Mouse (Mus musculus): ENCODE results near the gene Daam1. TPM values are rescaled to one million over a fixed set of nuclear protein-coding genes. Genes with fewer than 3 reads are reported as not detected.

Gene Daam1
- polyA plus RNA-seq, 1 experiment from 2014 or later, result 7.4 TPM

DNA sequence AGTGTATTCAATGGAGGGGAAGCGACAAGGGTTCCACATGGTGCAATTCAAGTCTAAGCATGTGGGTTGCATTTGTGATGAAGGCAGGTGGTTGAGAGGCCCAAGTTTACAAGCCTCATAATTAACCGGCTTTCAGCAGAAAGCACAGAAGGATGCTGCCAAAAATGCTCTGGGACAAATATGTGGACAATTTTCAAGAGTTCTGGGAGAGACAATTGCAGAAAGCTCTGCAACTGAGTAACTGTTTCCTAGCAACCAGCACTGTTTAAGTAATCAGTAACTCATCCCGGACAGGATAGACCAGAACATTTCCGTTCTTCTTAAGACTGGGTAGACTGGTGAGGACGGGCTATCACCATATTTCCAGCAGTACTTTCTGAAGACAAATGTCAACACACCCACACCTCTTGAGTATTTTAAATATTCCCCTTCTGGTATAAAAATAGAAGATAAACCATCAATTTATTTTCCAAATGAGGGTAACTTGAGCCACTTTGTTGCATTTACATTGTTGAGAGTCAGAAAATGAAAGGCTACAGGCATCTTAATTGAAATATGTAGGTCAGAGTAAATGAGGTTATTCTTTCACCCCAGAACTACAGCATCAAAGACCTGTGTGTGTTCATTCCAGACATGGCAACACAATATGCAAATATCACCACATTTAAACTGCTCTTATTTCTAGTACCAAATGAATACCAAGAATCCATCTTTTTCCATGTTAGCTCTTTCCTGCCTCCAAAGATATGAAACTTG lies 123.5 kb downstream of the Daam1 start:
- no peak overlapping the region for H3K27ac ChIP-seq (replicated peaks)
- H3K36me3 ChIP-seq (replicated peaks), result peaks cover 42% of the 10 kb centered on the region
- no peaks in the 10 kb centered on the region for H3K9me3 ChIP-seq
- no peaks in the 10 kb centered on the region for H3K27me3 ChIP-seq (replicated peaks; ENCODE audit: low read depth, poor library complexity, severe bottlenecking)
- WGBS, result 84% methylated on average over 5 of the region's 5 CpGs
- DNase-seq (ENCODE audit: low spot score), result no peak
- H3K4me3 ChIP-seq, result no peak overlapping the region
- peaks cover 17% of the 10 kb centered on the region for H3K4me1 ChIP-seq

DNA sequence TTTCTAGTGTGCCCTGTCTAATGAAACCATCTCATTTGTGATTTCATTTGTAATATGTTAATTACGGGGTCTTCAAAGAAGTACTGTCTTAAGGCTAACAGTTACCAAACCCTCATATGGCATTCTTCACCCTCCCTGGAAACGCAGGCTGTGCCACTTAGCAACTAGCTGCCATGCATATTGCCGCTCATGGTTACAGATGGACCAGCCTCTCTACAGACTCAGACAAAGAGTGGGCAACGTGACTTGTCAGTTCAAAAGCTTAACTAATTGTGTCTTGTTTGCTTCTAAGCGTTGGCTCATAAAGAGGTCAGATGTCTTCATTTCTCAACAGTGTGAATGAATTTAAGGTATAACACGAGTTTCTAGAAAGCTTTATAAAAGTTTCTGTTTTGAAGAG lies 126.1 kb downstream of the Daam1 start:
- no peaks in the 10 kb centered on the region for H3K27me3 ChIP-seq (replicated peaks; ENCODE audit: low read depth, poor library complexity, severe bottlenecking)
- no peak overlapping the region for H3K4me3 ChIP-seq
- H3K4me1 ChIP-seq, result peaks cover 17% of the 10 kb centered on the region
- peaks cover 38% of the 10 kb centered on the region for H3K36me3 ChIP-seq (replicated peaks)
- no peak for DNase-seq (ENCODE audit: low spot score)
- no peaks in the 10 kb centered on the region for H3K9me3 ChIP-seq
- no peak overlapping the region for H3K27ac ChIP-seq (replicated peaks)
- 78% methylated on average over 6 of the region's 6 CpGs for WGBS

DNA sequence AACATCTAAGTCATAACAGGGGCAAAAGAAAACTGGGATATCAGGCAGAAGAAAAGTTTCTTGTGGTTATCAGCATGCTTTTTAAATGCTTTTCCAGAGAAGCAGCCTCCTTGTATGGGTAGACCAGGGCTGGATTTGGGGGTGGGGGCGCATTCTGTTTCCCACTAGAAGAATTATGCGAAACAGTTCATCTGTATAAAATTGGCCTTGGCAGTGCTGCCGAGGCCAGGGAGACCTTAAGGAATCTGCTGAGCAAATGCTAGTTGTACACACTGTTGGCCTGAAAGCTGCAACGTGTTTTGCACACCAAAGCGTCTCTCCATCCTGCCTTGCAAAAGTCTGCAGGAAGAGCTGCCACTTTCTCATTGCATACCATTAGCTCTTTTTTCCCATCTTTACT lies 126.6 kb downstream of the Daam1 start:
- H3K36me3 ChIP-seq (replicated peaks), result peaks cover 36% of the 10 kb centered on the region
- H3K9me3 ChIP-seq, result no peaks in the 10 kb centered on the region
- no peak overlapping the region for H3K4me3 ChIP-seq
- H3K4me1 ChIP-seq, result peaks cover 17% of the 10 kb centered on the region
- H3K27ac ChIP-seq (replicated peaks), result no peak overlapping the region
- no peak for DNase-seq (ENCODE audit: low spot score)
- no peaks in the 10 kb centered on the region for H3K27me3 ChIP-seq (replicated peaks; ENCODE audit: low read depth, poor library complexity, severe bottlenecking)
- 67% methylated on average over 5 of the region's 5 CpGs for WGBS

DNA sequence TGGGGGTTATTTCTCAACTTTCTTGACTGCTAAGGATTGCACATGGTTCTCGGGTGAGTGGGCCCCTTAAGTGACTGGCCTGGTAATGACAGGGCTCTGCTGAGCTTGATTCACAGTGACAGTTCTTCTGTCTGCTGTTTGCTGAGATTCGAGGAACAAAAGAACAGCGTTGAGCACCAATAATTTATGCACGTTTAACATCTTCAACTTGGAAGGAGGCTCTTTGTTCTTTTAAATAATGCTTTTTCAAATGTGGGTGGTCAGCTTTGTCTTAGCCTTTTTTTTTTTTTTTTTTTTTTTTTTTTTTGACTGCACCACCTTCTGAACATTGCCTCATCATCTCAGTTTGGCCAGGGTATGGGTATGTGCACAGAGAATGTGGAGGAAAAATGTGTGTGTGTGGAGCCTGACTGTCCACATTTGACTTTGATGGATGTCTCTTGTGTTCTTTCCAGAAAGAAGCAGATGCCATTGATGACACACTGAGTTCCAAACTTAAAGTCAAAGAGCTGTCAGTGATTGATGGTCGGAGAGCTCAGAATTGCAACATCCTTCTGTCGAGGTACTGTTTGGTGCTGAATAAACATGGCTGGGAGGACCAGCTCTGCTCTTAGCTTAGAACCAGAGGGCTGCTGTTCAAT lies 128.6 kb downstream of the Daam1 start:
- 58% methylated on average over 6 of the region's 6 CpGs for WGBS
- Histone ChIP-seq H3K27me3 (replicated peaks; ENCODE audit: low read depth, poor library complexity, severe bottlenecking) (no peaks in the 10 kb centered on the region), H3K4me3 (no peak overlapping the region), H3K4me1 (peaks cover 12% of the 10 kb centered on the region; the same call in 1 of the 2 replicates), H3K9me3 (no peaks in the 10 kb centered on the region), H3K27ac (replicated peaks) (no peak overlapping the region), H3K36me3 (replicated peaks) (peaks cover 27% of the 10 kb centered on the region)
- DNase-seq (ENCODE audit: low spot score), result no peak

DNA sequence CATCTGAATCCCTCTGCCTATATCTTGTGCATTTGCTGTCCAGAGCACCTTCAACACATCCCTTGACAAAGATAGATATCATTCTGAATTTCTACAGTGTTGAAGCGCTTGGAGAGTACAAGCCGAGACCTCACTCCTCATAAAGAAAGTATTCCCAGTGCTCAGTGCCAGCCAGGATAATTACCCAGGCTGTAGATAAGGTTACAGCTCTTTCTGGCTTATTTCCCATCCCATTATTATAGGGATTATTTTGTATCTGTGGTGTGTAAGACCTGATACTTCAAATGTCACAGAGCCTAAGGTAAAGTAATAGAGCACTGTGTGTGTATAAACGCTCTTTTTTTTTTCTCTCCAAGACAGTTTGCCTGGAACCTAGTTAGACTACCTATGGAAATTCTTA lies 130.8 kb downstream of the Daam1 start:
- Histone ChIP-seq H3K36me3 (replicated peaks) (peaks cover 27% of the 10 kb centered on the region), H3K4me1 (peaks cover 12% of the 10 kb centered on the region; the same call in 1 of the 2 replicates), H3K27ac (replicated peaks) (no peak overlapping the region), H3K9me3 (no peaks in the 10 kb centered on the region), H3K4me3 (no peak overlapping the region), H3K27me3 (replicated peaks; ENCODE audit: low read depth, poor library complexity, severe bottlenecking) (no peaks in the 10 kb centered on the region)
- WGBS, result 96% methylated on average over 3 of the region's 3 CpGs
- DNase-seq (ENCODE audit: low spot score), result no peak

DNA sequence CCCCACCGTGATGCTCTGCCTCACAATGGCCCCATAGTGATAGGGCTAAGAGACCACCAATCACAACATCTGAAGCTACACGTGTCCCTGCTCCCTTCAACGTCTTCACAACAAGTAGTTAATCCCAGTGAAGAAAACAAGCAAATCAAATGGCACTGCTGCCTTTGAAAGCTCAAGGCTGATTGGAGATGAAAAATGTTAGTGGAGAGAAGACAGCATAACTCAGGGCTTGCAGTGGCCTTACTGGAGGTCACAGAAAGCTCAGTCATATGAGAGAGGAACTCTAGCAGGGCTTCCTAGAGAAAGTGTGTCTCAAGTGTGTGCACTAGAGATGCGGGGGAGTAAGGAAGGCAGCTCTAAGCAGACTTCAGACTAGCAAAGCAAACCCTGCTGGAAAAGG lies 131.7 kb downstream of the Daam1 start:
- Histone ChIP-seq H3K27me3 (replicated peaks; ENCODE audit: low read depth, poor library complexity, severe bottlenecking) (no peaks in the 10 kb centered on the region), H3K27ac (replicated peaks) (no peak overlapping the region), H3K4me3 (no peak overlapping the region), H3K36me3 (replicated peaks) (peaks cover 26% of the 10 kb centered on the region), H3K9me3 (no peaks in the 10 kb centered on the region), H3K4me1 (peaks cover 11% of the 10 kb centered on the region; the same call in 1 of the 2 replicates)
- 72% methylated on average over 4 of the region's 4 CpGs for WGBS
- no peak for DNase-seq (ENCODE audit: low spot score)

DNA sequence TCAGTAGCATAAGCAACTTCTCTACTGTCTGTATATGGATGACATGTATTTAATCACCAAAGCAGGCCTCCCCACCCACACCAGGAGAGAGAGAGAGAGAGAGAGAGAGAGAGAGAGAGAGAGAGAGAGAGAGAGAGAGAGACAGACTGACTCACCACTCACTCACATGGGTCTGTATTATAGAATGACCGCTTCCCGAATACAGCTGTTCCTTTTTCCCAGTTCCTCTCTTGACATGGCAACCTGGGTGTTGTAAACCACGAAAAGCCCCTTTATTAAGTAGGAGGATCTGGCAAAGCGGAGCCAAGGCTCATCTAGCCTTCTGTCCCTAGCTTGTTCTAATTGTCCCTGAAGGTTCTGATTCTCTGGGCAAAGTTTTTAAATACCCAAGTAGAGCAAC lies 137.7 kb downstream of the Daam1 start:
- Histone ChIP-seq H3K36me3 (replicated peaks) (peaks cover 29% of the 10 kb centered on the region), H3K27me3 (replicated peaks; ENCODE audit: low read depth, poor library complexity, severe bottlenecking) (no peaks in the 10 kb centered on the region), H3K9me3 (no peaks in the 10 kb centered on the region), H3K4me3 (no peak overlapping the region), H3K4me1 (peaks cover 15% of the 10 kb centered on the region), H3K27ac (replicated peaks) (no peak overlapping the region)
- WGBS, result 87% methylated on average over 4 of the region's 4 CpGs
- DNase-seq (ENCODE audit: low spot score), result no peak

DNA sequence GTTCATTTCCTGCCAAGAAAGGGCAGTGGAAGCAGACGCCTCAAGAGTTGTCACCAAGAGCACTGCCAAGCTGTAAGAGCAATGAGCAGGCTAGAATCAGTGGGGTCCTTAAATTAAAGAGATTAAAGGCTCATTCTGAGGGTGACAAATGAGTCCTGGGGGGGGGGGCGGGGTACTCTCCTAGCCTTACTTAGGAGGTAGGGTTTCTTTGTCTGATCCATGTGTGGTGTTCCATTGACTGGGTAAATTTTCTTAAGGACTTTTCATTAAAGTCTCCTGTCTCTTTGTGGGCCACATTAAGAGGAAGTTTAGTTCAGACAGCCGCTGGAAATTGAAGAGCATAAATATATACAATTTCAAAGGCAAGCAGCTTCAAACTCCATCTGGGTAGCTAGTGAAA lies 138.1 kb downstream of the Daam1 start:
- no peak overlapping the region for H3K4me3 ChIP-seq
- no peak for DNase-seq (ENCODE audit: low spot score)
- WGBS, result 53% methylated on average over 3 of the region's 3 CpGs

DNA sequence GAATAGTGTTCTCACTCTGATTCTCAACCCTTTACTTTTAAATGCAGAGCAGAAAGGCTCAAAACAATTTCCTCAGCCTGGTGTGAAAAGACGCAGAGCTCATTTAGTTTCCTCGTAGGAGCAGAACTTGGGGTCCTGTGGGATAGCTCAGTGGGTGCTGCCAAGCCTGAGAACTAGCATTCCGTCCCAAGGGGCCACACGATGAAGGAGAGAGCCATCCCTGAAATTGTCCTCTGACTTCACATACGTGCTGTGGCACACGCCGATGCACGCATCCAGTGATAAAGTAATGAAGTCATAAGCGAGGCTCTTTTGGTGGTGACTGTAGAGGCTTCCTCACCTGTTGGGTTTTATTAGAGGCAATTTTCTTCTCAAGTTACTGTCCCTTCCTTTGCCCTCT lies 138.6 kb downstream of the Daam1 start:
- H3K27me3 ChIP-seq (replicated peaks; ENCODE audit: low read depth, poor library complexity, severe bottlenecking), result no peaks in the 10 kb centered on the region
- H3K27ac ChIP-seq (replicated peaks), result no peak overlapping the region

More for the DNA sequence above, 138.1 kb downstream of the Daam1 start:
- H3K36me3 ChIP-seq (replicated peaks), result peaks cover 31% of the 10 kb centered on the region
- H3K27me3 ChIP-seq (replicated peaks; ENCODE audit: low read depth, poor library complexity, severe bottlenecking), result no peaks in the 10 kb centered on the region
- H3K27ac ChIP-seq (replicated peaks), result no peak overlapping the region
- H3K4me1 ChIP-seq, result peaks cover 15% of the 10 kb centered on the region
- H3K9me3 ChIP-seq, result no peaks in the 10 kb centered on the region

DNA sequence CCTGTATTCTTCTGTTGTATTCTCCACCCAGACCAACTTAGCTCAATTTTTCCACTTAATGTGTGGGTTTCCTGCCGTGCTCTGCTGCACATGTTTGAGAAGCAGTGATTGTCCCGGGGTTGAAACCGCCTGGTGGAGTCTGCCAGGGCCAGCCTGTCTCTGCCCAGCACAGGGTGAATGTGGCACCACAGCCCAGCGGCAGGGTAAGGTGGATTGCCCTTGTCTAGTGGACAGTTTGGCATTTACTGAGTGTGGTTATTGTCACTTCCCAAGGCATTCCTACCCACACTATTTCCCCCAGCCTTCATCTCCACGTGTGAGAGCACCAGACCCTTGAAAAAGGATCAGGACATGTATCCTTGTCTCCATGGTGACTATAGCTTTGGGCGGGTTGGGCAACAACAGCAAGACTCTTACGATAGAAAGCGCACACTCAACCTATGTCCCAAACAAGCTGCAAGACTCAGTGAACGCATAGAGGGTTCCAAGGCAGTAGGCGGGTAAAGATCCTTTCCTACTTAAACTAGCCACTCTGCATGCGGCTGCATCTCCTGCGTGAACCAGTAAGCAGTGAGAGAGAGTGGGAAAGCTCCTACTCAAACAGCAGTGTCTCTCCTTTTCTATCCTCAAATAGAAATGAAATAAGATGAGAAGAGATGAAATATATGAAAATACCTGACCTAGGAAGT lies 139.2 kb downstream of the Daam1 start:
- no peak for DNase-seq (ENCODE audit: low spot score)
- Histone ChIP-seq H3K4me3 (no peak overlapping the region), H3K27ac (replicated peaks) (no peak overlapping the region), H3K4me1 (peaks cover 15% of the 10 kb centered on the region), H3K36me3 (replicated peaks) (peaks cover 33% of the 10 kb centered on the region), H3K27me3 (replicated peaks; ENCODE audit: low read depth, poor library complexity, severe bottlenecking) (no peaks in the 10 kb centered on the region), H3K9me3 (no peaks in the 10 kb centered on the region)
- WGBS, result 85% methylated on average over 12 of the region's 12 CpGs

More for the DNA sequence above, 138.6 kb downstream of the Daam1 start:
- no peak for DNase-seq (ENCODE audit: low spot score)
- Histone ChIP-seq H3K36me3 (replicated peaks) (peaks cover 31% of the 10 kb centered on the region), H3K4me3 (no peak overlapping the region), H3K9me3 (no peaks in the 10 kb centered on the region), H3K4me1 (peaks cover 15% of the 10 kb centered on the region)
- WGBS, result 84% methylated on average over 9 of the region's 9 CpGs

DNA sequence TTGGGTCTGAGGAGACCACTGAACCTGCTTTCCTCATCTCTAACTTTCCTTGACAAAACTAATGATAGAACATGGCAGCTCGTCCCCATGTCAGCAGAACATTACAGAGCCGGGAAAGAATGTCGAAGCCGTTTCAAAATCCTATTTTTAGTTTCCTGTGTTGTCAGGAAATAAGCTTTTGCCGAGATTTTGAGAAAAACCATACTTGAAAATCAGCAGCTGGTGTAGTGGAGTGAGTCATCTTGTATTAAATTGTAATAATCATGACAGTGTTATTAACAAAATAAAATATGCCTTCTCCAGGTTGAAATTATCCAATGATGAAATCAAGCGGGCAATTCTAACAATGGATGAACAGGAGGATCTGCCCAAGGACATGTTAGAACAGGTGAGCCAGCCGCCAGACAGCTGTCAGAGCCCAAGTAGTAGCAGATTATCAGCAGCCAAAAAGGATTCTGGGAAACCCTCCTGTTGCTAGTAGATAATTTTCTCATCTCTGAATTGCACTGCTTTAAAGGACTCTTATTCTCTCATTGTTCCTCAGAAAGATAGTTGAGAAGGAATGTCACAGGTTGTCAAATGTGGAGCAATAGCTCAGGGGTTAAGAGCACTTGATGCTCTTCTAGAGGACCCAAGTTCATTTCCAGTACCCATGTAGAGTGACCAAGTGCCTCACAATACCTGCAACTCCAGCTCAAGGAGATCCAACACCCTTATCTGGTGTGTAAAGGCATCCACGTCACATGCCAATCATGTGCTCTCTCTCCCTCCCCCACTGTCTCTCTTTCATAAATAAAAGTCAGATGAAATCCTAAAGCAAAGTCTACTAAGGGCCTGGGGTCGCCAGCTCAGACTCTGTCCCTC lies 140.1 kb downstream of the Daam1 start:
- no peak overlapping the region for H3K4me3 ChIP-seq
- no peak for DNase-seq (ENCODE audit: low spot score)
- H3K27ac ChIP-seq (replicated peaks), result no peak overlapping the region
- peaks cover 42% of the 10 kb centered on the region for H3K36me3 ChIP-seq (replicated peaks)
- H3K4me1 ChIP-seq, result peaks cover 21% of the 10 kb centered on the region
- H3K27me3 ChIP-seq (replicated peaks; ENCODE audit: low read depth, poor library complexity, severe bottlenecking), result no peaks in the 10 kb centered on the region
- WGBS, result 82% methylated on average over 9 of the region's 9 CpGs
- H3K9me3 ChIP-seq, result no peaks in the 10 kb centered on the region

DNA sequence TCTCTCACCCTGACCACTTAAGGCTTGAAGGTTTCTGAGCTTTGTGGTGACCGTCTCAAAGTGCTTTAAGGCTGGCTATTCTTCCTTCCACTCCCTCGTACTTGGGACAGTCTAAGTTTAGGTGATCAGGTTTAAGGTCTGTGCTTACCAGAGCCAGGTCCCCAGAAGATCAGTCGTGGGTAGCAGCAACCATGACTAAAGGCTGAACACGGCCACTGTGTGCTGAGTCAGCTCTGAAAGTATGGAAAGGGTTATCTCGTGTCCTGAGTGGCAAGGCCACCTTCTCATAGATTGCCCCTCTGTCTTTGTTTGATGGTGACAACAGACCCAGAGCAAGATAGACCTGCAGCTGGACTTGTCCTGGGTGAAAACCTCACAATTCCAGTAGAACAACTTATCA lies 141.2 kb downstream of the Daam1 start:
- Histone ChIP-seq H3K36me3 (replicated peaks) (peaks cover 53% of the 10 kb centered on the region), H3K27ac (replicated peaks) (no peak overlapping the region), H3K4me3 (no peak overlapping the region), H3K9me3 (no peaks in the 10 kb centered on the region), H3K27me3 (replicated peaks; ENCODE audit: low read depth, poor library complexity, severe bottlenecking) (no peaks in the 10 kb centered on the region), H3K4me1 (peaks cover 28% of the 10 kb centered on the region)
- WGBS, result 84% methylated on average over 5 of the region's 5 CpGs
- DNase-seq (ENCODE audit: low spot score), result no peak
